Mouse (Mus musculus) left cerebral cortex, postnatal 14 days (tissue): ENCODE results near the gene Tjp2. TPM values are rescaled to one million over a fixed set of nuclear protein-coding genes. Genes with fewer than 3 reads are reported as not detected.

ENCODE experiments used
- DNase-seq, 2 experiments: peaks; one replicate each; pipeline ENCODE4 v3.0.0; 2021 to 2022; ENCODE audit warnings: low spot score in 2 of 2, mixed read lengths in 1 of 2
- intact Hi-C: fragments of 180-260 bp; cut with DNase I; formaldehyde crosslinking; loops from one replicate; pipeline ENCODE4 v1.15.1; 2025
- long read RNA-seq, 2 experiments: library from polyadenylated mRNA; stranded (forward); transcript quantifications; one replicate each; pipeline ENCODE4 v2.0.0; 2021
- total RNA-seq, 2 experiments: library from RNA; stranded (reverse); gene quantifications; 2 replicates each; pipeline ENCODE4 v1.2.3; 2021

Tjp2 gene
- total RNA-seq: 10 to 100 TPM; 17.6 to 19.5 TPM
- long read RNA-seq, experiment 1, full-length matches to known transcripts: 1 of 14 reads
- long read RNA-seq, experiment 1, partial matches to known transcripts: 9 of 14 reads
- long read RNA-seq, experiment 1, other reads (novel, unspliced or antisense): 4 of 14 reads
- long read RNA-seq, experiment 2, full-length matches to known transcripts: 4 of 16 reads
- long read RNA-seq, experiment 2, partial matches to known transcripts: 5 of 16 reads
- long read RNA-seq, experiment 2, other reads (novel, unspliced or antisense): 7 of 16 reads

DNA sequence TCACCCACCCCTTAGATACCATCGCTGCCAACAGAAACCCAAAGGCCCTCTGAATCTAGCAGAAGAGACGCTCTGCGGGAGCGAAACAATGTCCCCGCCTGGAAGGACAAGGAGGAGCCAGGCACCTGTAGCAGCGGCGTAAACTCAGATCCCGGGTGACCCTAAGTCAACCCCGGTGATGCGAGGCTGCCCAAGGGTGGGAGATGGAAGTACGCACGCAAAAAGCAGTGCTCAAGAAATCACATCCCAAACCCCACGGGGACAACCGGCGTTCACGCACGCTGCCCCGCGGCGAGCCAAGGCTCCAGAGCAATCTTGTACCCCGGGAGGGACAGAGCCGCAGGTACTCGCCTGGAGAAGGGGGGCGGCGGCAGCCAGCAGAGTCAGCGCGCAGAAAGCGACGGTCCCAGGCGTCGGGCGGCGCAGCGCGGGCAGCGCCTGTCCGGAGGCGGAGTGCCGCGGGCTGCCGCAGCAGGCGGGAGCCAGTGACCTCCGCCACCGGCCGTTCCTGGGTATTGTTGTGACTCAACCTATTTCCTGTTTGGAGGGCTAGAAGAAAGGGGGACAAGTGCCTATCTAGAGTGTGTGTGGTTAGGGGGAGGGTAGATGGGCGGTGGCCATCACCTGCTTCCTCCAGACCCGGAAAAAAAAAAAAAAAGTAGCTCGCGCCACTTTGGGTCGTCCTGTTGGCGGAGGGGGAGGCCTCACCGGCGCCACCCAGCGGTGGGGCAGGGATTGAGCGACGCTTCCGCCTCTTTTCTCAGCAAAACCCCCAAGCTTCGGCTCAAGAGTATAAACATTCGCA is at the start of gene Tjp2:
Gene Tjp2, minus strand, starts transcription at position 531 of the 805 bp plus-strand sequence.
- peak in 1 of 2 experiments; percentile 29 for DNase-seq
- intact Hi-C loops: loop anchor here (5.0 kb wide), 1 partner anchor 38 kb away; no protein-coding TSS in a partner anchor

DNA sequence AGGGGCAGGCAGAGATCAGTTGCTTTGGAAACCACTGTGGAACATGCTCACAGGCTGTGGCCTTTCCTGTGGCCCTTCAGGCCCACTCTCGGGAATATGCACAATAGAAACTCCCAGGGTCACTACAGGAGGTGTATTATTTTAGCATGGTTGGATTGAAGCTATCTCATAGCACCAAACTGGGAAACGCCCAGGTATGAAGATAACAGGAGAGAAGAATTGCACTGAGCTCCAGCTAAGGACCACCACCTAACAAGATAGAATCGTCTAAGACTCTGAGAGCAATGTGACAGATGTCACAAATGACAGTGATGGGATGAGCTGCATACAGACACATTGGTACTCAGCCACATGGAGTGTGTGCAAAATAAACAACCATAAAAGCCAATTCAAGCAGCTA is 49.5 kb upstream of the Tjp2 start:
- intact Hi-C loops: no loop called here

DNA sequence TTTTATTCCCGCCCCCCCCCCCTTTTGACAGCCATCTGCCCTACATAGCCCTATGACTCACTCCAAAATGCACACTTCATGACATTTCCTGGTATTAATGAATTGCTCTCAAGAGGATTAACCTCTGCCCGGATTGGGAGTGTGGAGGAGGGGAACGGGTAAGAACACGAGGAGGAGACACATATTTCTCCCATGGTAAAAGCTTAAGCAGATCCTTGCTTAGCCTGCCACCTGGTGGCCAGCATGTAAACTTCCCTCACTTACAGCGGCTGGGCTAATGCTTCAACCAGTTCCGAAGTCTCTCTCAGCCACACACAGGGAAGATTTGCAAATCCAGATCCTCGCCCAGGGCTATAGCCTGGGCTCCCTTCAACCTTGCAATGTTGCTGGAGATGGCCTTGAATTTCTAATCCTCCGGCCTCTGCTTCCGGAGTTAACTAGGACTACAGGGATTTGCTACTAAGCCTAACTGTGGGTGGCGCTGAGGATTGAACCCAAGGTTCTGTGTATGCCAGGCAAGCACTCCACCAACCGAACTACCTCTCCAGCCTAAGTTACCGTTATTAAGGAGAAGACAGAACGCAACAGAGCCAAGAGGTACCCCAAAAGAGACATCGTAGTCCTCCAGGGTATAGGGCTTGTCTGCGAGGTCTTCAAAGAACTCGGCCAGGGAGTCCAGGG is 47.1 kb upstream of the Tjp2 start:
- DNase-seq: peak; percentile 72 to 79
- intact Hi-C loops: loop anchor here (2.0 kb wide), 1 partner anchor 119 kb away; no protein-coding TSS in a partner anchor

More for the DNA sequence above, 49.5 kb upstream of the Tjp2 start:
- DNase-seq: no peak

GRCm38 (mm10) chr19:24271326-24271725 is 46.5 kb upstream of the Tjp2 start:
- DNase-seq: peak; percentile 47 to 52
- intact Hi-C loops: loop anchor here (2.0 kb wide), 1 partner anchor 119 kb away; no protein-coding TSS in a partner anchor

GRCm38 (mm10) chr19:24268531-24268930 is 43.7 kb upstream of the Tjp2 start:
- intact Hi-C loops: loop anchor here (10.0 kb wide), 1 partner anchor 84 kb away; no protein-coding TSS in a partner anchor
- no peak for DNase-seq

DNA sequence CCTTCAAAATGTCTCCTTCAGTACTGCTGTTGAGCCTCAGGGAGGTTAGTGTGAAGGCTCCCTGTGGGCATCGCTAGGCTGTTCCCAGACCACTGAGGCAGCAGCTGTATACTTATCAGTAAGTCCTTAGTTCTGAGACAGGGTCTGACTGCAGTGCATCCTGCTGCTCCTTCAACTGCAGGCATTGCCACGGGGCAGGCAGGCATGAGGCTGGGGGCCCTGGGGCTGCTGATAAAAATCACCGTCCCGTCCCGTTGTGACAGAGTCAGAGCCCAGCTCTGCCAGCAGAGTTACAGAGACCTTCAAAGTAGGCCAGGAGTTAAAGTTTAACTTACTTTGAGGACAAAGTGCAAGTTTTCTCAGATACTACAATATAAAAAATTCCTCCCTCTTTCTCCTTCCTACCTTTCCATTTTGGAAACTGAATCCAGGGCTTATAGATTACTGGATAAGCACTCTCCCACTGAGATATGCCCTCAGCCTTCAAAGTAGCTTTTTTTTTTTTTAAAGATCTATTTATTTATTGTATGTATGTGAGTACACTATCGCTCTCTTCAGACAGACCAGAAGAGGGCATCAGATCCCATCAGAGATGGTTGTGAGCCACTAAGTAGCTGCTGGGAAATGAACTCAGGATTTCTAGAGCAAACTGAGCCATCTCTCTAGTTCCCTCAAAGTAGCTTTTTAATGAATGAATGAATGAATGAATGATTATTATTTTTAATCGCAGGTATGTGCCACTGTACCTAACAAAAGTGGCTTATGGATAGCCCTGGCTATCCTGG is 41.4 kb upstream of the Tjp2 start:
- no peak for DNase-seq
- intact Hi-C loops: loop anchor here (10.0 kb wide), 1 partner anchor 81 kb away; no protein-coding TSS in a partner anchor

GRCm38 (mm10) chr19:24264991-24265390 is 40.2 kb upstream of the Tjp2 start:
- peak; percentile 85 to 89 for DNase-seq
- intact Hi-C loops: loop anchor here (5.0 to 10.0 kb wide), 2 partner anchors 38 to 80 kb away; partner anchors contain the start of gene Tjp2

GRCm38 (mm10) chr19:24262736-24263135 is 37.9 kb upstream of the Tjp2 start:
- DNase-seq: no peak
- intact Hi-C loops: loop anchor here (5.0 to 10.0 kb wide), 2 partner anchors 35 to 78 kb away; partner anchors contain the start of gene Tjp2

- intact Hi-C loops: loop anchor here (5.0 to 10.0 kb wide), 2 partner anchors 32 to 75 kb away; partner anchors contain the start of gene Tjp2
- no peak for DNase-seq
Observed at GRCm38 (mm10) chr19:24259390-24260351, 34.8 kb upstream of the Tjp2 start.

GRCm38 (mm10) chr19:24258368-24258767 is 33.5 kb upstream of the Tjp2 start:
- intact Hi-C loops: no loop called here
- no peak for DNase-seq

DNA sequence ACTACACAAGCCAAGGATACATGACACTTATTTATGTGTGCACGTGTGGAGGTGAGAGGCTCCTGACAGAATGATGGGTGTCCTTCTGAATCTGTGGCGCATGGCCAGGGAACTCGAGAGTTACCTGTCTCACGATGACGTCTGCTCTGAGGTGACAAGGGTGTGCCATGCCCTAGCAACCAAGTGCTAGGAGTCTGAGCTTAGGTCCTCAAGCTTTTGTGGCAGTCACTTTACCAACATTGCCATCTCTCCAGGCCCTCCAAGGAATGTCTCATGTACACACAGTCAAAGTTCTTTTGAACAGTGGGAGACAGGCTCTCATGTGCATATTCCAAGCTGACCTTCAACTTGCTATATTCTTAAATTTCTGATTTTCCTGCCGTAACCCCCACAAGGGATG is 33.1 kb upstream of the Tjp2 start:
- intact Hi-C loops: no loop called here

DNA sequence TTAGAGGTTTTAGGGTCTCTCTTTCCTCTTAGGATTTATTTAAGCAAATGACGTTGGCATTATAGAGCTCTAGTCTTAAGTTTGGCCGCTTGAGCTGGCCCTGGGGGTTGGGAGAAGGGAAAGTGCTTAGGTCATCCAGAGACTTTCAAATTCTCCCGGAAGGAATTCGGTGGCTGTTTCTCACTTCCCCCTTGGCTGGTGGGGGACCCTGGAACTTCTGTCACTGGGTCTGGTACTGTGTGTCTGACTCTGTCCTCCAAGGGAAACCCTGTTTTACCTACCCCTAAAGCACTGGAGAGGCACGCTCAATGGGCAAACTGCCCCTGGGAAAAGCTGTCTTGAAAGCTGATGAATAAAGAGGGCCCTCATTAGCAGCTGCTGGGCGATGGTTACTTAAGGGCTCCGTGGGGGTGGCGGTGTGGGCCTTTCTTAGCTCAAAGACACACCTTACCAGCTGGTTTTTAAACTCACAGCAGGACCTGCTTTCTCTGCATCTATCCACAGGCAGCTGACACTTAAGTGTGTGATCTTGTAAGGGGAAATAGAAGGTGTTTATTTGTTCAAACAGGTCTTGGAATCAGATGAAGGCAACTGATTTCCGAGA is 28.9 kb upstream of the Tjp2 start:
- DNase-seq: no peak
- intact Hi-C loops: no loop called here

More for the DNA sequence above, 33.1 kb upstream of the Tjp2 start:
- no peak for DNase-seq

GRCm38 (mm10) chr19:24251869-24252268 is 27.0 kb upstream of the Tjp2 start:
- DNase-seq: no peak
- intact Hi-C loops: no loop called here

GRCm38 (mm10) chr19:24243340-24243739 is 18.5 kb upstream of the Tjp2 start:
- intact Hi-C loops: no loop called here
- DNase-seq: no peak

DNA sequence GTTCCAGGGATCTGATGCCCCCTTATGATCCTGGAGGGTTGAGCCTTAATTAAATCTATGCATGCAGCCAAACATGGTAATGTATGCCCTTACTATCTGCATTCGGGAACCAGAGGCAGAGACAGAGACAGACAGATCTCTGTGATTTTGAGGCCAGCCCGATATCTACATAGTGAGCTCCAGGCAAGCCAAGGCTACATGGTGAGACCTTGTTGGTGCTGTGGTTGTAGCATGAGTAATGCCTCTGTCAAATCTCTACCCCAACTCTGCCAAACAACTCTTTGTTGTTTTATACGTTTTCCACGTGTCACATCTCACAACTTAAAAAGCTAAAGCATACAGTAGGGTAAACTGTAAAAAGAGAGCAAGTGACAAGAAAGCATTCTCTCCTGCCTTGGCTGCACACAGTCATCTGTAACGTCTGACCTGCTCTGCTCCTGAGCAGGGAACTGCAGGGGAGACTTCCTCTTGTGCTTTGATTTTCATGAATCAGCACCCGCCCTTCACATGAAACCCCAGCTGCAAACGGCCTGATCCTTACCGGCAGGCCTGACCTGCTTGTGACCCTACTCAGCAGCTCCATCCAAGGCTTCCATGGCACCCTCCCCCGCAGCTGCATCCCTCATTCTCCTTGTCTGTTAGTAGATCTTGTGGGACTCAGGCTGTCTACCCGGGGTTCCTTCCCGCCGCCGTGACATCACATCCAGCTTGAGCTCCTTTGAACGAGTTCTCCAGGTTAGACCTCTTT is 17.1 kb upstream of the Tjp2 start:
- no peak for DNase-seq
- intact Hi-C loops: no loop called here

- intact Hi-C loops: no loop called here
- no peak for DNase-seq
Observed at GRCm38 (mm10) chr19:24241271-24241670, 16.4 kb upstream of the Tjp2 start.

DNA sequence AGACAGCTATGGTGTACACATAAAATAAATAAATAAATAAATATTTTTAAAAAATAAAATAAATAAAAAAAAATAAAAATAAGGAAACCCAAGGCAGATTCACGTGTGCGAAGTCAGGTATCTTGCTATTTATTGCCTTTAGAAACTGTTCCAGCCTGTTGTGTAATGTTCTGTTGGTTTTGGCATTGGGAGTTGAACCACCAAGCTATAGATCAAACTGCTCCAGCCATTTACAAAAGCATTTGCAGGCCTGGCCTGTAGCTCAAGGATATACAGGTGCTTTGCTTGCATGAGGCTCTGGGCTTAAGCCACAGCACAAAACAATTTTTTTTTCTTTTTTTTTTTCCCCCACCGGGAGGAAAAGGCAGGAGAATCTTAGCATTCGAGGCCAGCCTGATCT is 13.2 kb upstream of the Tjp2 start:
- no peak for DNase-seq
- intact Hi-C loops: no loop called here
